Mouse (Mus musculus) olfactory bulb, adult 2 months (tissue): Measurements from ENCODE around the gene AI413582. TPM values are rescaled to one million over a fixed set of nuclear protein-coding genes. Genes with fewer than 3 reads are reported as not detected.

ENCODE experiments used
- H3K27ac ChIP-seq: fragments of 200-500 bp; 2 replicates; pipeline ENCODE4 v1.5.1; 2012; ENCODE audit warnings: low read depth, low read length; ENCODE audit not compliant: insufficient read depth
- H3K4me1 ChIP-seq: fragments of 200-500 bp; 2 replicates; pipeline ENCODE4 v1.6.1; 2012; ENCODE audit warnings: low read length; ENCODE audit not compliant: control insufficient read depth, insufficient read depth
- H3K4me3 ChIP-seq: fragments of 200-500 bp; 2 replicates; pipeline ENCODE4 v1.5.1; 2012; ENCODE audit warnings: mild to moderate bottlenecking, low read depth, low read length, moderate library complexity; ENCODE audit not compliant: insufficient read depth
- CTCF ChIP-seq: fragments of 200-500 bp; IDR thresholded peaks from 2 replicates; pipeline ENCODE4 v1.5.1; 2012; ENCODE audit warnings: low read depth, mild to moderate bottlenecking, low read length, moderate library complexity; ENCODE audit not compliant: insufficient read depth
- POLR2A ChIP-seq: fragments of 200-500 bp; IDR thresholded peaks from 2 replicates; pipeline ENCODE4 v1.6.1; 2012; ENCODE audit warnings: mild to moderate bottlenecking, low read depth, low read length, moderate library complexity; ENCODE audit not compliant: insufficient read depth
- WGBS: fragments of 180-500 bp; shearing (Covaris S2); methylation state at CpG from one replicate; pipeline ENCODE4 v1.1.7; 2018; 5-methylcytosine and 5-hydroxymethylcytosine counted together
- polyA plus RNA-seq: library from polyadenylated mRNA; stranded (reverse); fragments of >200 nt; gene quantifications from 2 replicates; pipeline ENCODE4 v1.2.4, GENCODE M21; 2012; ENCODE audit warnings: low replicate concordance; ENCODE audit not compliant: missing spikeins, insufficient read depth, insufficient read length

AI413582 gene
- polyA plus RNA-seq, 1 experiment: not detected

DNA sequence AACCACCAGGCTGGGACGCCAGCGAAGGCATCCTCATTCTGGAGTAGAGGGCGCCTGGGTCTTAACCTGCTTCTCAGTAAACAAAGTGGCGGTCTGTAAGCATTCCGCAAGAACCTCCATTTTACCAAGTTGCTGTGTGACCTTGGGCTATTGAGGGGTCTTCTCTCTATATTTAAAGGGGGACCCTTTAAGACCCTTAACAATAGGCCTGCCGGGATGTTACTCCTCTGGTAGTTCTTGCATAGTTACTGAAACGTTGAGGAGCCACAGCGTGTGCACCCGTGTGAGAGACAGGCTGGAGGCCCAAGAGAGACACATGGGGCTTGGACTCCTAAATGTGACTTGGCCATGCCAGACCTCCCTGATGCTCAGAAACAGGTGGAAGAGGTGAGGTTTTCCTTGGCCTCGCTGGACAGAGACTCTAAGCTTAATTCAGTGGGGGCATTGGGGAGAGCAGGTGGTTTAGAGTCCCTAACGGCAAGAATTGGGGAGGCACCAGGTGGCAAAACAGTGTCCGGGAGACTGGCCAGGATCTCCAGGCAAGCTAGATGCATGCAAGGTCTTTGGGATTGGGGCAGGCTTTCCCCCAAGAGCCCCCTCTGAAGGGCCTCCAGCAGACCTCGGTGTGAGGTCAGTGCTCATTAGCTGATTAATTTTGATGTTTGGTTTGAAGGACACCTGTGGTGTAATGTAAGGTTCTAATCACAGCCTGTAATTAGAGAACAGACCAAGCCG lies 7.5 kb downstream of the AI413582 start:
- WGBS: 30% methylated on average over 14 of the region's 14 CpGs
- H3K4me3 ChIP-seq: peak overlapping the region; percentile 97
- no peak overlapping the region for H3K27ac ChIP-seq
- TF ChIP-seq POLR2A: no peak
- no peak for TF ChIP-seq CTCF
- peaks cover 51% of the 10 kb centered on the region for H3K4me1 ChIP-seq

DNA sequence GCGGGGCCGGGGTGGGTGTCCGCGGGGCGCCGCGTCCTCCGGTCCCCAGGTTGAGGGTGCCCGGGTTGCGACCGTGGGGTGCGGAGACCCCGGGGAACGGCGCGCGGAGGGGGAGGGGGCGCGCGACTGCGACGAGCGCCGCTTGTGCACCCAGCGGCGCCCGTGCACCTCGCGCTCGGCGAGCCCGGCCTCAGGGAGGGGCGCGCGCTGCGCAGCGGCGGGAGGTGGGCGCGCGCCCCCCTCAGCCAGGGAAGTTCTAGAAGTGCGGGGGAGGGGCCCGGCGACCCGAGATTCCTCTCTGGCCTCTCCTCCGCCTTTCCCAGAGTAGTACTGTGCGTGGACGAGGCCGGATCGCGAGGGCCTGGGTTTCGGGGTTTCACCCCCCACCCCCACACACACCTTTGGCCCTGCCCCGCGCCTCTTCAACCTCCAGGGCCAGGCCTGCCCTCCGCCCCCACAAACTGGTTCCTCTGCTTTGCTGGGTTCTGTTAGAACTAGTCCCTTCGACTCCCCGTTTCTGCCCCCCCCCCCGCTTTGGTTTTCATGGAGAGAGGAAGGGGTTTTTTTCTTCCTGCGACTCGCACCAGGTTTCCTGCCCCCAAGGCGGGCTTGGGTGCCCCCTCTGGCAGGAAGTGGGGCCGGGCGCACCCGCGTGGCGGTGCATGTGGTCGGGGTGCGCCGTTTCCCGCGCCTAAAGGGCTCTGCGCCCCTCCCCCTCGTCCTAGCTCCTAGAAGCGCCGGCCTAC lies 8.2 kb downstream of the AI413582 start:
- Histone ChIP-seq H3K4me1 (peaks cover 46% of the 10 kb centered on the region), H3K4me3 (peak overlapping the region; percentile 97), H3K27ac (peak overlapping the region; percentile 74)
- 1% methylated on average over 66 of the region's 75 CpGs for WGBS
- no peak for TF ChIP-seq CTCF
- TF ChIP-seq POLR2A: no peak

DNA sequence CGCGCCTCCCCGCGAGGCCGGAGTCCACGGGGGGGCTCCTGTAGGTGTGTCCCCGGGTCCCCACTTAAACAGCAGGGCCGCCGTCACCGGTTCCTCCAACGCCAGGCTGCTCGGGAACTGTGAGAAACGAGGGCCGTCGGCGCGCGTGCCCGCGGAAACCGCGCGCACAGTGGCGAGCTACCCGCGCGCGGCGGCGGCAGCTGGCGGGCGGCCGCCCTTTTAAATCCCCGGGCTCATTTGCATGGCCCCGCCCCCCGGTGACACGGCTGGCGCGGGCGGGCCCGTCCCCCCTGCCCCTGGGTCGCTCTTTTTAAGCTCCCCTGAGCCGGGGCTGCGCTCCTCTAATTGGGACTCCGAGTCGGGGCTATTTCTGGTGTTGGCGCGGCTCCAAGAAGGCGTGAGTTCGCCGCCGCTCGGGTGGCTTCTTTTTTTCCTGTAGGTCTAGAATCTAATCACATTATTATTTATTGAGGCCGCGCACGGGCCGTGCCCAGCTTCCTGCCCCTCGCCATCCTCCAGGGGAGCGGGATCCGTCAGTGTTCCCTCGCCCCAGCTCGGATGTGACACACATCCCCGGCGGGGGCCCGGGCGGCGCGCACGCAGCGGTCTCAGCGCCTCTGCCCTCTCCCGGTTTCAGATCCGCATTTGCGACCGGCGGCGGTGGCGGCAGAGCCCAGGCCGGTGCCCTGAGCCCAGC lies 9.1 kb downstream of the AI413582 start, which contains the start of gene Hmga1:
Gene Hmga1, plus strand, starts transcription at position 183 of the 697 bp plus-strand sequence.
- Histone ChIP-seq H3K4me3 (peak within 1 kb of the TSS; percentile 97), H3K4me1 (peaks cover 38% of the 10 kb centered on the region), H3K27ac (peak within 1 kb of the TSS; percentile 74)
- WGBS: under 1% methylated on average over 79 of the region's 79 CpGs
- TF ChIP-seq CTCF: peak; percentile 2; the same call in 1 of the 2 replicates
- peak; percentile 71; the same call in 1 of the 2 replicates for TF ChIP-seq POLR2A

DNA sequence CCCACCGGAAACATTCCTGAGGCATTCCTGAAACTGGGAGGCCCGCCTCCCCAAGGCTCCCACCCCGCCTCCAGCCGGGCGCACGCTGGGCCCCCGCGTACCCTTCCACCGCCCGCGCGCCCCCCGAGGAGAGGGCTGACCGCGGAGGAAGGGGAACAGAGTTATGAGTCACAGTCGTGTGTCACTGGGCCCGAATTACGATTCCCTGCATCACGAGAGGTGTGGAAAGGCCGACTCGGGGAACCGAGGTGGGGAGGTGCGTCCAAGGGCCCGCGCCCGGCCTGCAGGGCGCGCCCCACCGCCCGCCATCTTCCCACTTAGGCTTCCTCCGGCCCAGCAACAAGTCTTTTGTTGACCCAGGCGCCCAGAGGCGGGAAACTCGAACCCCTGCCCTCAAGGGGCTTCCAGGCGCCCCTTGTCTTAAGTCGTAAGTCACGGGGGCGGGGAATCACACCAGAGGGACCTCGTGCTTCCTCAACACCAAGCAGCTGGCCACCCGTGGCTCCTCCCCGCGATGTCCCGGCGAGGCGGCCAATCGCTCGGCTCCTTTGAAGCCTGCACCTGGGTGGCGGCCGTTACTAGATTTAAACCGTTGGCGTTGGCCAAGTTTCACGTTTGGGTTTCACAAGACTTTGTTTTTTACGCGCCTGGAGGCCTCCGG lies 9.9 kb downstream of the AI413582 start:
- peaks cover 32% of the 10 kb centered on the region for H3K4me1 ChIP-seq
- 1% methylated on average over 55 of the region's 55 CpGs for WGBS
- no peak overlapping the region for H3K27ac ChIP-seq
- TF ChIP-seq POLR2A (no peak), CTCF (0 out of 2 replicates have a peak, but pooled peaks have one; percentile 2)
- peak overlapping the region; percentile 97 for H3K4me3 ChIP-seq

DNA sequence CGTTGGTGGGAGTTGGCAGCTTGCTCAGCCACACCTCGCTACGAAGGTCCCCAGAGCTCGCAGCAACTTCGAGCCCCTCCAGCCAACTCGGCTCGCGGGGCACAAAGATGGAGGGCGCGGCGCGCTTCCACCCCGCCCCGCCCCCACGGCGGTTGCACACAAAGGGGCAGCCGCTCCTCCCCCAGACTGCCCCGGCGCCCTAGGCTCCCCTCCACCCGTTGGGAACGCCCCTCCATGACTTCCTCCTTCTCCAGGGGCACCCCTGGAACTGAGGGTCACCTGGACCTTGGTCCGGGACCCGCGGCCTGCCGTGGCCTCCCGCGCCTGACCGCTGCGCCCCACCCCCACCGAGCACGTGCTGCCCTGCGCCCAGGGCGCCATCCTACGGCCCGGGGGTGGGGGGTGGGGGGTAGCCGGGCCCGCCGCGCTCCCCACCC lies 10.5 kb downstream of the AI413582 start:
- 8% methylated on average over 39 of the region's 39 CpGs for WGBS
- peak overlapping the region; percentile 5 for H3K4me3 ChIP-seq

DNA sequence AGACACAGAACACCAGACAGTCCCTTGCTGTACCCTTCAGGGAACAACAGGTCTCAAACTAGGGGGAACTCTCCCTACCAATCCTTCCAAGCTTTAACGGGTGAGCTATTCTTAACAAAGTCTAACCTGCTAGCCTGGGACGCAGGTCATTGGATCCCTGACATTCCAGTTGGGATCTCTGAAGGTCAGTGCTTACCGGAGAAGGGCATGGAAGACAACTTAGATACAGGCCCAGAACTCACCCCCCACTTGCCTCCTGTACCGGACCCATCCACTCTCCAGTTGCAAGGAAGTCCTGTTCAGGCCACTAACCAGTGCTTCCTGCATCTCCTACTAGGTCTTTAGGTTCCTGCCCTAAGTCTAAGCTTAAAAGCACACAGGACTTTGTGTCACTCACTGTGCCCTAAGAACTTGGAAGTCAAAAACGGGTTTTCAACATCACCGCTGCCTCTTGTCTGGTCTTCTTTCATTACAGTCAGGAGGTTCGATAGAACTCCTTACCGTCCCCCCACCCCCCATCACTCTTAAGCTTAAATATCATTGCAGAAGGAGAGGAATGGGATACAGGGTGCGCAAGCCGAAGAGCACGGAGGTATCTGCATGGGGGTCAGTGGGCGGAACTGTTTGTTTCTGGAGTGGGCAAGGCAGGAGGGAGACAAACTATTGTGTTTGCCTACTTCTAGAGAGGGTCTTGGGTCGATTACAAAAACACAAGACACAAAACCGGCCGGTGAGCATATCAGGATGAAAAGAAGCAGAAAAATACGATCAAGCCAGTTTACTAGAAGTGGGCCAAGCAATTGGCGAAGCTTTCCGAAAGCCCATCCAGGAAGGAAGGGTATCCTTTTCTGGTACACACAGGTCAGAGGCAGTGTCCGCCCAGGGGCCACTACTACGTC lies 11.2 kb downstream of the AI413582 start:
- Histone ChIP-seq H3K4me3 (no peak overlapping the region), H3K27ac (no peak overlapping the region), H3K4me1 (peaks cover 29% of the 10 kb centered on the region)
- 86% methylated on average over 20 of the region's 20 CpGs for WGBS
- no peak for TF ChIP-seq POLR2A
- no peak for TF ChIP-seq CTCF

More for the DNA sequence above, 10.5 kb downstream of the AI413582 start:
- Histone ChIP-seq H3K4me1 (peaks cover 30% of the 10 kb centered on the region), H3K27ac (no peak overlapping the region)
- TF ChIP-seq POLR2A (no peak), CTCF (no peak)

DNA sequence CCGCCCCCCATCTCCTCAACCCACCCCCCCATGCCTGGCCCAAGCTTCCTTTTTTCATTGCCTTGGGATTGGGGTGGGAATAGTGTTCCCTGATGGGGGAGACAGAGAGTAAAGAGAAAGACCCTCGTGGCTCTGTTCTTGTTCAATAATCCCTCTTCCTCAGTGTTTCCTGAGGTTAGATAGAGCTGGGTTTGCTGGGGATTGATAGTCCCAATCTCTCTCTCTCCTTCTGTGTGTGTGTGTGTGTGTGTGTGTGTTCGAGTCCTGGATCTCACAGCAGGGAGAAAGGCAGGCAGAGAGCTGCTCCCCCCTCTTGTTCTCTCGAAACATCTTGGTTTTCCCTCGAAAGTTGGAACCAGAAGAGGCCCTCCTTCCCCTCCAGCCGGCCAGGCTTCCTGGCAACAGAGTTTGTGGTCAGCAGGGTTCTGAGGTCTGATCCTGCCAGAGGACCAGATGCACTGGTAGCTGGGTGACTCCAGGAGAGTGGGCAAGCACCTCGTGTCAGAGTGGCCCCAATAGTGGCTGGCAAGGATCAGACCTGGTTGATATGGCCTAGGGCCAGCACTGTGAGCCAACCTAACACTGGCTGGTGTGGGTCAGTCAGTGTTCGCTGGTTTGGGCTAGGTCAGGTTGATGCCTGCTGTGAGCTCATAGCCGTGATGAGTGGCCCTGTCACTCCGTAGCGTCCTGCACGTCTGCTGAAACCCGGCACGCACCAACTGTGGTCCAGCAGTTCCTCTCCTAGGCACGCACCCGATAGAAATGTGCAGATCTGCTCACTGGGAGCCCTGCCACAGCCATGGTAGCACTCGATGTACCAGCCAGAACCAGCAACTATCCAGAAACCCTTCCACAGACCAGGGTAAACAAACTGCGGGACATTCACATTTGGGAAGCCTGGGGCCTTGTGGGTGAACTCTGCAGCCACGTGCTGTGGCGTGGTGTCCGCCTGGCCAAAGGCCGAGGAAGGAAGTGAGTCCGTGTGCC lies 13.0 kb downstream of the AI413582 start:
- Histone ChIP-seq H3K4me3 (no peak overlapping the region), H3K27ac (no peak overlapping the region), H3K4me1 (peaks cover 22% of the 10 kb centered on the region)
- 78% methylated on average over 23 of the region's 23 CpGs for WGBS
- TF ChIP-seq POLR2A (no peak), CTCF (no peak)
